Mouse (Mus musculus) thymus, postnatal 25 days (tissue): Measurements from ENCODE around the gene Tnrc6c.

Source experiments
- DNase-seq: peaks from one replicate; pipeline ENCODE4 v3.0.0; 2022

The Tnrc6c gene

DNA sequence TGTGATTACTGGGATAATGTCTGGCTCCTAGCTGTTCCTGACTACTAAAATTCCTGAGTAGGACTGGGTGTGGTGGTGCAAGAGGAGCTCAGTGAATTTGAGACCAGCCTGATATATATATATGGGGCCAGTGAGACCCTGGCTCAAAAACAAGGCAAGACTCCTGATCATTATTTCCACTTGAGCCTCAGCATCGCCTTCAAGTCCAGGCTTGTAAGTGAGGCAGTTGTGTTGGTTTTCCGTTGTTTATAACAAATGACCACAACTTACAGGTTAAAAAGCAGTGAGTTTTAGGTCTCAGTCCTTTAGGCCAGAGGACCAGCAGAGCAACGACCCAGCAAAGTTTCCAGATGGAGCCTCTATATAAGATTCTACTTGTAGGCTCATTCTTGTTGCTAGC lies 23.5 kb downstream of the Tnrc6c start:
- no peak for DNase-seq

DNA sequence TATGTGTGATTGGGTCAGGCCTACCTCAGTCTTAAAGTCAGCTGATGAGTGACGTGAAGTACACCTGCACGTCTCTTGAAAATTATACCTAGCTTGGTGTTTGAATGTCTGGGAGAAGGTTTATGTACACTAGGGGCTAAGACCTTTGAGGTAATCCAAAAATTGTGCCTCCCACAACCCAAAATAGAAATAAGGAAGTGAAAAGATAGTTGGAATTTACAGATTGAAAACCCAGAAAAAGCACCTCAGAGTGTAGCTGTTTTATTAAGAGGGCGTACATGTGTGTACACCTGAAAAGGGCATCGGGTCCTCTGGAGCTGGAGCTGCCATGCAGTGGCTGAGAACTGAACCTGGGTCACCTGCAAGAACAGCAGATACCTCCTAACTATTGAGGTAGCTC lies 24.1 kb downstream of the Tnrc6c start:
- DNase-seq, result no peak

DNA sequence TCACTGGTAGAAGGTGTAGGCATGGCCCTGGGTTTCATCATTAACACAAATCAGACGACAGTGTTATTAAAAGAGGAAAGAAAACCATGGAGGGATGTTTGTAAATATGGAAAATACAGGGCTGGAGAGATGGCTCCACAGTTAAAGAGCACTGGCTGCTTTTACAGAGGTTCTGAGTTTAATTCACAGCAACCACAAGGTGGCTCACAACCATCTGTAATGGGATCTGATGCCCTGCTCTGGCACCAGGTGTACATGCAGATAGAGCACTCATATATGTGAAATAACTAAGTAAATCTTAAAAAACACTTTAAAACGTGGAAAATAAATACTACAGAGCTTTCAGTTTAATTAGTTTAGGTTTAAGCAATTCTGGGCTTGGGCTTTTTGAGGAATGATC lies 24.7 kb downstream of the Tnrc6c start:
- DNase-seq, result peak; percentile 40

DNA sequence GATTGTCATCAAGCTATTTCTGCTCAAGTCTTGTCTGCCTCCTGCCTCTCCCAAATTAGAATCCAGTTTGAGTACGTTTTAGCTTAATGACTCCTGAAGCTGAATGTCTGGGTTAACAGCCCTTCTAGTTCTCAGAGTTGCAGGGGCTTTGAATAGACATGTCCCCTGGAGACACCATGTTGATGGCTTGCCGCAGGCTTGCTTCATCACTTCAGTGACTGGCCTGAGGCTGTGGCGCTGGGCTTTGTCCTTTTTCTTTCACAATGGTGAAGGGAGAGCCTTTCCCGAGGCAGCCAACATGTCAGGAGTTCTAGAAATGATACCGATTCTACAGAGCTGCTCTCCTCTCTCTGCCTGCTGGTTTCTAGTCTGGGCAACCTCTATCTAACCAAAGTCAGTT lies 30.6 kb downstream of the Tnrc6c start:
- no peak for DNase-seq

DNA sequence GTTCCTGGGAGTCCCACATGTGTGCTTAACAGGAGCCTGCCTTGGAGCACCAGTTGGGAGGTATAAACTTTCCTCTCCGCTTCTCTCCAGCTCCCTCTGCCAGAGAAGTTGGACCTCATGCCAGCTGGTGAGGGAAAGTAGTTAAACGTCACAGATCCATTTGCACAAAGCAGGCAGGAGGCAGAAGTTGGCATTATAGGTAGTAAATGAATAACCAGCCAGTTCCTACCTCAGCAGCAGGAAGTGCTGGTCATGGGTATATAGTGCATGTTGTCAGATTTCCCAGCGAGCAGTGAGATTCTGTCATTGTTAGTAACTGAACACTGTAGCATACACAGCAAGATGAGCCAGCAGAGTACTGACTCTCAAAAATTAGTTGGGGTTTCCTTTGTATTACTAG lies 31.4 kb downstream of the Tnrc6c start:
- DNase-seq, result no peak

DNA sequence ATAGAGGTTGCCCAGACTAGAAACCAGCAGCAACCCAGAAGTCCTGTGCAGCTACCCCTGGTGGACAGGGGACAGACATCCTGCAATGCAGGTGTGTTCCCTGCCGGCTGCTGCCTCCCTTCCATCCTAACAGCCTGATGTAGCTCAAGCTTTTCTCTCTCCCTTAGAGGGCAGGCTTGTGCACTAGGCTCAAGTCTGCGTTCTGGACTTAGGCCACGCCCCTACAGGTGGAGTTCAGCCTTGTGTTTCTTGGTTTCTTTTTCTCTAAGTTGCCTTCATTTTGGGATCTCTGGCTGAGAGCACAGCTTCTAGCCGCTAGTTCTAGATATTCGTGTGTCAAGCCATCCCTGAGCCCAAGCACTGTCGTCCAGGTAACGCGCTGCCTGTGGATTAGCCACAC lies 31.9 kb downstream of the Tnrc6c start:
- peak; percentile 36 for DNase-seq

DNA sequence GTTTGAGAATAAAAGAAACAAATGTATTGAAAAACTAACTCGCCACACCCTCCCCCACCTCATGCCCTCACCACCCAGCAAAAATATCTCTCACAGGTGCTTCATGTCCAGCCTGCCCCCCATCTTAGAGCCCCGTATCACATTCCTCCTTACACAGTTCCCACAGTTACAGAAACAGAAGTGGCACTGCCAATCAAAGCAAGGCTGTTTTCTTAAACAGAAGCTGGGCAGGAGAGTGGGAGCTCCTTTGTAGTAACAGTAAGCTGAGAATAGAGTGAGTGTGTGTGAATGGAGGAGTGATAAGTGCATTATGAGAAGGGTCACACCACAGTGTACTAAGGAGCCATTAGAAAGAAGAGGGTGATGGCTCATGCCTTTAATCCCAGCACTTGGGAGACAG lies 34.5 kb downstream of the Tnrc6c start:
- no peak for DNase-seq

DNA sequence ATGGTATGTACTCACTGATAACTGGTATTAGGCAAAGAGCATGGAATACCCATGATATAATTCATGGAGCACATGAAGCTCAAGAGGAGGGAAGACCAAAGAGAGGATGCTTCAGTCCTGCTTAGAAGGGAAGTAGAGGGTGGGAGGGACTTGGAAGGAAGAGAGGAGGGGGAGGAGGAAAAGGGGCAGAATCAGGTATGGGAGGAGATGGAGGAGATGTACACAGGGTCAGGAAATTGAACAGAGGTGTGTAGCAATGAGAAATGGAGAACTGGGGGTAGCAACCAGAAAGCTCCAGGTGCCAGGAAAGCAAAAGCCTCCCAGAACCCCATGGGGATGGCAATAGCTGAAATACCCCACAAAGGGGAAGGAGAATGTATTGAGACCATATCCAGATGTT lies 37.2 kb downstream of the Tnrc6c start:
- no peak for DNase-seq

DNA sequence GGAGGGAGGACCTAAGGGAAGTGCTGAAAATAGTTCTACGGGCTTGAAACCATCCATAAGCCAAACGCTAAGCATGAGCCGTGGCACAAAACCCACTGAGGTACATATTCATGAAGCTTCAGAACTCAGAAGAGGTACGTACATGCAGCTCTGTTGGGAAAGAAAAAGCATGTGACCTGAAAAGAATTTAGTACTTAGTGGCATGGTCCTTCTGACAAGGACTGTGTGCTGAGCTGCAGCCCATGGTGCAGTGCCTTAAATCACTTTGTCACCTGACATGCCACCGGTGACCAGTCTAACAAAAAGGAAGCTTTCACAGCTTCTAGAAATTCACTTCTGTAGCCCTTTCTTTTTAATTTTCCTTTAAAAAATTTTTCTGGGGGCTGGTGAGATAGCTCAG lies 40.0 kb downstream of the Tnrc6c start:
- no peak for DNase-seq

DNA sequence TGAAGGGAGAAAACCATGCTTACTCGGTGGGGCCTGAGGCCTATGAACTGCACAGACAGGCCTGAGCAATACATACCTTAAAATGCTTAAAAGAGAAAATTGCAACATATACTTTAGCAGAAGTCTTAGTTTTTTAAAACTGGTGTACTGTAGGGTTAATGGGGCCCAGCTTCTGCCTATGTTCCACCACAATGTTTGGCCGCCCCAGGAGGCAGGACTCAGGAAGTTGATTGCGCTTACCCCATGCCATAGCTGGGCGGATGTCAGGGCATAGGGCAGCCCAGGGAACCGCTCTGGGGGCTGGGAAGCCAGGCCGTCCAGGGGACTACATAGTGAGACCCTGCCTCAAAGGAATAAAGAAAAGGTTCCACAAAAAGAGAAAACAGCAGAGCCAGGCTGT lies 42.5 kb downstream of the Tnrc6c start:
- DNase-seq, result no peak

DNA sequence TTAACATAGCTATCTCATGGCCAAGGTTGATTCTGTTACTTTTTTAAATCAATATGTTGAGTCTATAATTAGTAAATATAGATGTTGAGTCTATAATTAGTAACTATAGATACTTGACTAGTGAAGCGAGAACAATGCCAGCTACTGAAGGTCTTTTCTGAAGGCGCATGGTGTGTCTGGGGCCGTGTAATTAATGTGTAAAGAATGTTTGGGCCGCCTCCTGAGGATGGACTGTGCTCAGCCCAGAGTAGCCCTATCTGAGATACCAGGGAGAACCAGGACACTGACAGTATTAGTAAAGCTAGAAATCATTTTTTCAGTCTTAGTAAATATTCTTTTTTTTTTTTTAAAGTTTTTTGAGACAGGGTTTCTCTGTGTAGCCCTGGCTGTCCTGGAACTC lies 46.8 kb downstream of the Tnrc6c start:
- no peak for DNase-seq

DNA sequence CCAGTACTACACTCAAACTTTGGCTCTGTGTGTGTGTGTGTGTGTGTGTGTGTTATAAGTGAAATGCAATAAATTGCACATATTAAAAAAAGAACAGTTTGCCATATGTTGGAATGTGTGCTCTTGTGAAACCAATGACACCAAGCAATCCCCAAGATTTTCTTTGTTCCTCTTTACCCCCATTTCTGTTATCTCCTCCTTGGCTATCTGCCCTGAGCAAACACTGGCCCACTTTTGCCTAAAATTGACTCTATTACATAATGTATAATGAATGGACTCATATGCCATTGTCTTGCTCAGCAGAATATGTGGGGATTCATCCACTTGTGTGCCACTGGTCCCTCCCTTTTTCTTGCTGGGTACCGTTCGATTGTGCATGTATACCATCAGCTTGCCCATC lies 52.2 kb downstream of the Tnrc6c start:
- DNase-seq, result no peak

DNA sequence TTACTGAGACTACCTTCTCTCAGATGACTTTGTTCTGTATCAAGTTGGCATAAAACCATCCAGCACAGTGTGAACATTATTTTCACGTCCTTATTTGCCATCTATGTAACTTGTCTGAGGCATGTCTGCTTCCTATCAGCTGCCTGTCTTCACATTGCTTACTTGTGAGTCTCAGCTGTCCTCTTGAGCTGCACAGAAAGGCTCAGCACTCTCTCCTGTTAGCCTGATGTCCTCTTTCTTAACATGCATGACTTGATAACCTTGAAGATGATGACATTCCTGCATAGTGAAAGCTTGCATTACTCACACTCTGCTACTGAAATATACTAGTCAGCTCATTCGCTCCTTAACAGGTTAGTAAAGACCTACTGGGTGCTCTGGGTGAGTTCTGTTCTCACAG lies 53.1 kb downstream of the Tnrc6c start:
- no peak for DNase-seq

DNA sequence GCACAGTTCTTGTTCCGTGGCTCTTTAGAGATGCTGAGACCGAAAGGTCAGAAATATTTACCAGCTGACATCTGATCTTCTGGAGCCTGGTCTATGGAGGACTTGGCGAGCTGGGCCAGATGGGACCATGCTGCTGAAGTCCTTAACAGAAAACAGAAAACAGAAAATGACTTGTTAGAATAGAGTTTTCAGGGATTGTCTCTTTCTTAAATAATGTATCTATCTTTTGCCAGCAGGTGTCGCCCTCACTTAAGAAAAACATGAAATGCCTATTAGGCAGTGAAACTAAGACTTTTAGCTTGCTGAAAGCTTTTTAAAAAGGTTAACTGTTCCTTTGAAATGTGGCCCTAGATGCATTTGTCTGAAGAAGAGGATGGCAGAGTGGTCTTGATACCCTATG lies 55.2 kb downstream of the Tnrc6c start:
- peak; percentile 60 for DNase-seq

DNA sequence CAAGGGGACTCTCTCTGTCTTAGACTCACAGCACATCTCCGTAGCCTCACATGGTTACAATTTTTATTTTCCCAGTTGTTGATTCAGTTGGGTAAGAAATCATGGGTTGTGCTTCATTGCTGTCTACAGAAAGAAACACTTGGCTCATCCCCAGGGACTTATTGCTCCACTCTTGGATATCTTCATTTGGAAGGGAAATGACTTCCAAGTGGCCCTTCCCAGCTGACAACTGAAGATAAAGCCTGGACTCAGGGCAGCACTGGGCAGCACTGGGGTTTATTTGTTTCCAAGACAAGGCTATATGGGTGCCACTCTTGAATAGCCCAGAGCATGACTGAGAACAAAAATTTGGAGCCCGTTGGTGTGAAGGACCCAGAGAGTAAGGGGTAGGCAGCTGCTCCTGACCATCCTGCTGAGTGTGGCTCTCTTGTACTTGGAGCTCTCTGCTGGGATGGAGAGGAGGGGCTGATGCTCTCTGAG lies 56.8 kb downstream of the Tnrc6c start:
- DNase-seq, result no peak

DNA sequence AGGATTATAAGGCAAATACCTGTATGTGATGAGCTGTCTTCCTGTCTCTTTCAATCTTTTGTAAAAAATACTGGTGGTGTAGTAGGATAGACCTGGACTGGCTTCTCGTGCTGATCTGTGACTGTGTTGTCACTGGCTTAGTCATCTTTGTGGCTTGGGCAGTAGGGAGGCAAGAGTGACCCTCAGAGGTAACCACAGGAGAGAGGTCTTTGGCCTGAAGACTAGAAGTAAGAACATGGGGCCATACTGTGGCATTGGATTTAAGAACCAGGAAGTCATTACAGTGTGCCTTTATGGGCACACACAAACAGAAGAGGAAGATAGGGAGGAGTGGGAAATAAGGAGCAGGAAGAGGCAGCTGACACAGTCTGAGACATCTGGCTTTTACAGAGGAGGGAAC lies 58.0 kb downstream of the Tnrc6c start:
- no peak for DNase-seq

DNA sequence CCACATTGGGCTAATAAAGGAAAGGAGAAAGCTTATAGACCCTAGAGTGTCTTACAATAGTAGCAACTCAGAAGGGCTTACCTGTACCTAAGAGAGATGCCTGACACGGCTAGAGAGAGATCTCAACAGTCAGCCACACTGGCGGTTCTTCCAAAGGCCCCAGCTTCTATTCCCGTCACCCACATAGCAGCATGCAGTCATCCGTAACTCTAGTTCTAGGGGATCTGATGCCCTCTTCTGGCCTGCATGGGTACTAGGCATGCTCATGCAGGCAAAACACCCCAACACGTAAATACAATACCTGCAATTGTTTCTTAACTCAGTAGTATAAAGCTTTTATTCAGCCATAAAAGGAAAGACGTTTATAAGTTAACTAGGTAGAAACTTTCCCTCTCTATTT lies 59.3 kb downstream of the Tnrc6c start:
- DNase-seq, result no peak

DNA sequence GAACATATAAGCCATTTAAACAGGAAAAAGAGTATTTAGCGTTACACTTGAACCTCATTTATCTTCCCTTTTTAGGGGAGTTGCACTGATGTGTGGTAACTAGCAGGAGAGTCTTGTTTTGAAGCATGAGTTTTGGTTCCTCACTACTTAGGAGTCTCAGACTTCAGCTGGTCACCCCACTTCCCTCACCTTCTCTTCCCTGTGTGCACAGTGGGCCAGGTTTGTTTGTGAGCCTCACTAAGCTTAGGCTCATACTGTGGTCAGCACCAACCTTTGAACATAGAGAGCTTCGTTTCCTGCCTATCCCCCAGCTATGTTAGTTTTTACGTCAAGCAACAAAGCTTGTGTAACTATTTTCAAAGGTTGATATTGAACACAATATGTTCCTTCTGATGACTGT lies 64.7 kb downstream of the Tnrc6c start:
- DNase-seq, result no peak

DNA sequence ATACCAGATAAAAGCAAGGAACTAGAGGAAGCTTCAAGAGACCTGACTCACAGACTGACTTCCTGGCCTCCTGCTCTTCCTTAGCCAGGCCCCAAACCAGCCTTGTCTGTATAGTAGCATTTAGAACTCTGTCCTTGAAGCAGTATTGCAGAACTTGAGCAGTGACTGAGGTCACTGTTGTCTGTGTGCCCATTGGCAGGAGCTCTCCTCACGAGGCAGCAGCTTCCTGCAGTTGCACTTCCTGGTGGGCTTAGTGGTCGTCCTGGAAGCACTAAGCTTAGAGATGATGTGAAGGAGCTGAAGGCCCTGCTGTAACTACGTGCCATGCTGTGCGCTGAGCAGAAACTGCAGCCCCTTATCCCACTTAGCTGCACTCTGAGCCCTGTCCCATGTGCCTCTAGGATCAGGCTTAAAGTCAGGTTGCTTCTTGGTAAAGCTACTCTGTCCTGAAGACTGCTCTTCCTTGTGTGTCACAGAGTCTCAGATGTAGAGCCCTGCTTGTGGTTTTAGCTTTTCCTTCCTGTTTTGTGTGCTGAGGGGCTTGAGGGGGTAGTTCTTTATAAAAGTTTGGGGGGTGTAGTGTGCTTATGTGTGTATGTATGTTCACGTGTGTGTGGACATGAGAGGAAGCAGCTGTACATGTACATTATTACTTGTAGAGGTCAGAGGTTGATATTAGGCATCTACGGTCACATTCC lies 70.7 kb downstream of the Tnrc6c start:
- peak; percentile 44 for DNase-seq

DNA sequence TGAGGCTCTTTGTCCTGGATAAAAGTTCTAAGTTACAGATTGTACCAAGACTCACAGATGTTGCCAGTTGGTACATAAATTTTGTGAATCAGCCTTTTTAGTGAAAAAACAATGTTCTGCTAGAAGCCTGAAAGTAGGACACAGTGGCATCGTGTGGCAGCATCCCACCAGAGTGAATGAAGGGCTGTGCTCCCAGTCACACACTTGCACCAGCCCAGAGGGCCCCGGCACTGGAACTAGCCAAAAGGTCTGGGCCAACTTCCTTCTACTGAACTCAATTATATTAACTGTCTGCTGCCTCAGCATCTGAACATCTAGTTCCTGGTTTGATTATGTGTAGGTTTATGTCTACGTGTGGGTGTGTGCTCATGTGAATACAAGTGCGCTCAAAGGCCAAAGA lies 72.9 kb downstream of the Tnrc6c start:
- DNase-seq, result no peak

DNA sequence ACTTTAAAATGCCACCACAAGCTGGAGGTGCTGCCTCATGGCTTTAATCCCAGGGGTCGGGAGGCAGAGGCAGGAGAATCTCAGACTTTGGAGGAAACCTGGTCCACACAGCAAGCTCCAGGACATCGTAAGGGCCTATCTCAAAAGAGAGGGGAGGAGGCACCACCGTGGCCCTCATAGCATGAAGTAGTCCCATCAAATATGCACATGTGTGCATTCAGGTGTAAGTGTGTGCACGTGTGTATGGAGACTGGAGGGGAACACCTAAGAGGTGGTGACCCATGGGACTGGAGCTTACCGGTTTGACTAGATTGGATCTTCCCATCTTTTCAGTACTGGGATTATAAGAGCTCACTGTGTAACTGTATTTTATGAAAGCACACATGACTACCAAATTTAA lies 74.2 kb downstream of the Tnrc6c start:
- no peak for DNase-seq

DNA sequence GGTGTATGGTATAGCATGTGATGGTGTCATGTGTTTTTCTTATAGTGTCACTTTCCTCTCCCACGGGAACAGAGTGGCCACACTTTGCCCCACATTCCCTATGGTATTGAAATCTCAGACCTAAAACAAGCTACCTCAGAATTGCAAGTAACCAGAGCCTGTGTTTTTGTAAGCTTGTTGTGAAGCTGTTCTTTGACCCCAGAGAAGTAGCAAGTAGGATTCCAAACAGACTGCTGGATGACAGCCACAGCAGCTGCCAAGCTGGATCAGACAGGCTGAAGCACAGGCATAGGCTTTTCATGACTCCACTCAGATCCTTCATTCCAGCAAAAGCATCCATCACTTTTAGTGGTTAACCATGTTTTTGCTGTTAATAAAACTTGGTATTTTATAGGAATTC lies 74.8 kb downstream of the Tnrc6c start:
- no peak for DNase-seq

DNA sequence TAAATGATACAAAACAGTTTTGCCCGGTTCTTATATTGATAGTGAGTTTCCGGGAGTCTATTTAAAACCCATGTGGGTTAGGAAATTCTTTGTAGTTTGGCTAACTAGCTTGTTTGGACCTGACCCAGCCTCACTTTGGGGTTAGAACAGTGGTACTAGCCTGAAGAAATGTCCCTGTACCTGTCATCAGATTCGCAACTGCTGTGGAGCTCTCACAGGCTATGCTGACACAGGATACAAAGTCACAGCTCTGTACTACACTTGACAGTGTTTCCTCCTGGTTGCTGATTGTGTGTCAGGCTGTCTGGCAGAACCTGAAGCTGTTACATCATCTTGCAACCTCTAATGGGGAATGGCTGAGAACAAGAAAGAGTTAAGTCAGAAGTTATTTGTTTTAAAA lies 75.3 kb downstream of the Tnrc6c start:
- no peak for DNase-seq

DNA sequence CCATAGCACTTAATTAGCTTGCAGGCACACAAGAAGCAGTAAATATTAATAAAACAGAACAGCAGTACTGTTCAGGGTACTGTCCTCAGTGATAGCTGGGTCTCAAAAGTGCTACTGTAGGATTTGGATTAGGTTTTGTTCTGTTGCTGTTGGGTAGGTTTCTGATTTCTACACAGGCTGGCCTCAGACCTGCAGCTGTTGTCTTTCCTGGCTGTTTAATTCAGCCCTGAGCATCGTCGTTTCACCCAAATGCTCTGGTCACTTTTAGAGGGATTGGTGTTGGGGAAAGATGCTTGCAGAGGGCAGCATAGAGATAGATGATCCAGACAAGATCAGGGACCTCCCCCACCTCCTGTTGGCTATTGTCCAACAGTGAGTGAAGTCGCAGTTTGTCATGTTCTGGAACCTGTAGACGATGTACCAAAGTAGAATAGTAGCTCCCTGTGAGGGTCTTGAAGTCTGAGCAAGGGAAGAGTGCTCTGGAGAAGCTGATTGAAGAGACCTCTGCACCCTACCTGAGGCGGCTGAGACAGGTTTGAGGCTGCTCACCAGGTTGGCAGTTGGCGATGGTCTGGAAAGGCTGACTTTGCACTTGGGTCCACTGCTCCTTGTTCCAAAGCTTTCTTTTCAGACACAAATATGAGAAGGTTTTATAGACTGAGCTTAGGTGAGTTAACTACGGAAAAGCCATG lies 75.9 kb downstream of the Tnrc6c start:
- DNase-seq, result no peak

DNA sequence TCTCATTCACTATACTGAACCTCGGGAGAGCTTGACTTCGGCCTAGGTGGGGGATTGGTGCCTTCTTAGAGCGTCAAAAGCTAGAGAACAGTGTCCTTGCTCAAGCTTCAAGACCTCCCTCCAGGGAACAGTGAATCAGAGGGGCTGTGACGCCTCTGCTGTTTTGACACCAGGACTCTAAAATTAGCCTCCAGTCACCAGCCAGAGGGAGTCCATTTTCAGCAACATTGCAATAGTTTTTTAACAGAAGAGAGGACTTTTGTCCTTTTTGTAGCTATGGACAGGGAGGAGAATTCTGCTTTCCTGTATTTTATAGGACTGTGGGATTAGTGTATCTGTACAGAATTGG lies 76.4 kb downstream of the Tnrc6c start:
- DNase-seq, result no peak
